Mouse (Mus musculus) left cerebral cortex, adult 11 months (tissue): ENCODE measurements around the gene Tmcc1.

Source experiments
- DNase-seq: peaks from one replicate; pipeline ENCODE4 v3.0.0; 2022; ENCODE audit warnings: low spot score

The Tmcc1 gene

DNA sequence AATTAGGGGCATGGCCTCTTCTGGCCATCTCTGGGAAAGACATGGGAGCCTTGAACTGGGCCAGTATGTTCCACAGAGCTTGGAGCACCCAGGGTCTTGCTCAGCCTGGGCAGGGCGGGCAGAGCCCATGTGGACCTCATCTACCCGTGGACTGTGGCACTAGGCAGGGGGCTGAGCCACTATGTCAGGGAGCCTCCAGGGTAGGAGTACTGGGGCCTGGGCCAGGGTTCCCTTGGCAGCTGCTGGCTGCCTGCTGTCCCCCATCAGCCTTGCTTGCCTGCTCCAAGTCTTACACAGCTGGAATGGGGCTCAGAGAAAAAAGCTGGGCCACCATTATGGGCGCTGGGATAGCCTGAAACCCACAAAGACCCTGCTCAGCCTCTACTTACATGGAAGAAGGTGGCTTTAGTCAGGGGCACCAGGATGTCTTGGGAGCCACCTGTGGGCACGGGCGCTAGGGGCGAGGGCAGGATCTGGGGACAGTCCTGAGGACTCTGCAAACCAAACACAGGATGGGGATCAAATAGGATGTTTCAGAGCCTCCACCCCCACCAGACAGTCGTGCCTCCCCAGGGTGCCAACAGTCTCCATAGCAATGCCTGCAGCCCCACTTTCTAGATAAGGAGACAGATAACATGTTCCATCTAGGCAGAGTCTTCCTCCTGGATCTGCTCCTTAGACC, 221.1 kb downstream of the Tmcc1 start:
- DNase-seq, result no peak

- no peak for DNase-seq
Observed at GRCm38 (mm10) chr6:115971273-115972060, 221.8 kb downstream of the Tmcc1 start.

DNA sequence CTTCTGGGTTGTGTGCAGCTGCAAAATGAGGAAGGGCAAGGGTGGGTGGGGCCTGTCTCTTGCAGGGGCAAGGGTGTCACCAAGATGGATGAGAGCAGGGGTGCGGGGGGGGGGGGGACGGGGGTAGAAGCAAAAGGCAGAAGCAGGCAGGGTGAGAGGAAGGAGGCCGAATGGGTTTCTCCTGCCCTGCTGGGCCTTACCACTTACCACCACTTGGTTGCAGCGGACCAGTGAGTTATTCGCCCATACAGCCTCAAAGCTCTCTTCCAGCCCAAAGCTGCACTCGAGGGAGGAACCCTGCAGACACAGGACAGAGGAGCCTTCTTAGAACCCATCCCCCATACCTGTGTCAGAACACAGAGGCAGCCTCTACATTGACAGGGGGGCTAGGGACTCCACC, 223.3 kb downstream of the Tmcc1 start:
- no peak for DNase-seq

DNA sequence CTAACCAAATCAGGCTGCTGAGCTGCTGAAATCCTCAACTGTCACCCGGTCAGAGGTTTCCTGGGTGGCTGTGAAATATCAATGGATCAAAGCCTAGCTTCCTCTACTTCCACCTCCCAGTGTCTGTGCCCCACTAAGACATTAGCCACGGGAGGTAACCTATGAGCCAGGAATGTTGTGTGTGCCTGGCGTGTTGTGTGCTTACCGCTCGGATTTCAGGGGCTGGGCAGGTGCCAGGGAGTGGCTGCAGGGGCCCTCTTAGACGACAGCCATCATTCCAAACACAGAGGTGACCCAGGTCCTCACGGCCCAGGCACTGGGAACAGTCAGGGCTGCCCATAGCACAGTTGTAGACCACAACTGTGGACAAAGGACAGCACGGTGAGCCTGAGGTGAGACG, 224.2 kb downstream of the Tmcc1 start:
- DNase-seq, result no peak

GRCm38 (mm10) chr6:115968700-115969099, 224.6 kb downstream of the Tmcc1 start:
- no peak for DNase-seq
